Mouse (Mus musculus): ENCODE data around the gene Slc52a3. TPM values are rescaled to one million over a fixed set of nuclear protein-coding genes. Genes with fewer than 3 reads are reported as not detected.

Gene Slc52a3
- polyA plus RNA-seq, 1 experiment from 2014 or later, result 0.17 TPM

DNA sequence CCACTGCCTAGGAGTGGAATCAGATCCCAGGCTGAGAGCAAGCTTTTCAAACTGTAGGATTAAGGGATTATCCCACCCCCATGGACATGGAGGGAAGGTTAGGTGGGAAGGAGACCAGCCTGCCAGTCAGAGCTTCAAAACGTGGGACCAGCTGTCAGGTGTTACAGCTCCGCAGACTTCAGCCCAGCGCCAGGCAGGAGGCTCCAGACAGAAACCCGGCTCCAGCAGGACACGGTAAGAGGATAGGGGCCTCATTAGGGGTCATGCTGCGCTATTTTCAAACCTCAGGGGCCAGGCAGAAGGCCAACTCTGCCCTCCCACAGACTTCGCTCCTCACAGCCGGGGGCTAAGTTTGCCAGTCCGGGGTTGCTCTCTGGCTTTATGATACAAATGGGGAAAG lies 32.3 kb upstream of the Slc52a3 start:
- Histone ChIP-seq H3K9me3 (no peaks in the 10 kb centered on the region), H3K27ac (replicated peaks) (peak overlapping the region; percentile 76), H3K4me2 (peak overlapping the region; percentile 54), H3K4me3 (0 out of 2 replicates have a peak overlapping the region, but pooled peaks have one; percentile 9), H3K27me3 (replicated peaks) (peaks cover 10% of the 10 kb centered on the region), H3K4me1 (peaks cover 54% of the 10 kb centered on the region), H3K9ac (peak overlapping the region; percentile 25; the same call in 1 of the 2 replicates), H3K36me3 (peaks cover 6% of the 10 kb centered on the region)
- no peak; the same call in 1 of the 2 replicates for ATAC-seq (ENCODE audit: extremely low read depth, insufficient number of reproducible peaks, low FRiP score, low TSS enrichment)
- WGBS, result 5% methylated on average over 9 of the region's 9 CpGs

DNA sequence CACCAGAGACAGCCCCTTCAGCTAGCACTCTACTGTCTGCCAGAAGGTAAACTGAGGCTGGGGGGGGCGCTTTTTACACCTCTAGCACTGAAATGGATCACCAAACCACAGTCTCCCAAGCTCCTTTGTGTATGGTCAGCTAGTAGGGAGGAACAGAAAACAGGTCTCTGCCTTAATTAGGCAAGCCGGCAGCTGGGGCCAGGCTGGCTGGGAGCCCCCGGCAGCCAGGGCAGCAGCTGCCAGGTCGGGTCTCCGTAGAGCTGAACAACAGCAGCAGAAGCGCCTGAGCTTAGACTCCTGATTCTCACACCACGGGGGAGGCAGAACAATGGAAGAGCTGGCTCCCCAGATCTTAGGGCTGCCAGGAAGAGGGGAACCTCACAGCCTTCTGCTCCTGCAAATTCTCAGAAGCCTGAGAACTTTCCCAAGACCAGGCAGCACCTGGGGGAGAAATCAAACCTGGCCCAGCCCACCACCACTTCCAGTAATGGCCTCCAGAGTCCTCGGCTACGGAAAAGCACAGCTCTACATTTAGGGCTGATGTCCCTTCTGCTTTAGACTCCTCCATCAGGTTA lies 29.0 kb upstream of the Slc52a3 start:
- Histone ChIP-seq H3K4me1 (peaks cover 56% of the 10 kb centered on the region), H3K4me3 (no peak overlapping the region), H3K27me3 (replicated peaks) (peaks cover 31% of the 10 kb centered on the region), H3K9me3 (no peaks in the 10 kb centered on the region), H3K36me3 (peaks cover 18% of the 10 kb centered on the region), H3K4me2 (no peak overlapping the region), H3K27ac (replicated peaks) (no peak overlapping the region), H3K9ac (0 out of 2 replicates have a peak overlapping the region, but pooled peaks have one; percentile 3)
- WGBS, result 42% methylated on average over 9 of the region's 9 CpGs
- ATAC-seq (ENCODE audit: extremely low read depth, insufficient number of reproducible peaks, low FRiP score, low TSS enrichment), result no peak

GRCm38 (mm10) chr2:151967792-151968191 lies 28.5 kb upstream of the Slc52a3 start:
- H3K4me1 ChIP-seq, result peaks cover 54% of the 10 kb centered on the region
- H3K27me3 ChIP-seq (replicated peaks), result peaks cover 36% of the 10 kb centered on the region
- peaks cover 18% of the 10 kb centered on the region for H3K36me3 ChIP-seq
- H3K9me3 ChIP-seq, result no peaks in the 10 kb centered on the region
- no peak overlapping the region for H3K9ac ChIP-seq
- H3K27ac ChIP-seq (replicated peaks), result no peak overlapping the region
- ATAC-seq (ENCODE audit: extremely low read depth, insufficient number of reproducible peaks, low FRiP score, low TSS enrichment), result no peak
- H3K4me2 ChIP-seq, result no peak overlapping the region
- 69% methylated on average over 2 of the region's 2 CpGs for WGBS
- no peak overlapping the region for H3K4me3 ChIP-seq

GRCm38 (mm10) chr2:151968451-151968850 lies 27.9 kb upstream of the Slc52a3 start:
- Histone ChIP-seq H3K27me3 (replicated peaks) (peaks cover 43% of the 10 kb centered on the region), H3K4me3 (no peak overlapping the region), H3K4me2 (no peak overlapping the region), H3K4me1 (peaks cover 54% of the 10 kb centered on the region), H3K27ac (replicated peaks) (no peak overlapping the region), H3K9ac (no peak overlapping the region), H3K36me3 (peaks cover 18% of the 10 kb centered on the region), H3K9me3 (no peaks in the 10 kb centered on the region)
- WGBS, result 77% methylated on average over 8 of the region's 8 CpGs
- ATAC-seq (ENCODE audit: extremely low read depth, insufficient number of reproducible peaks, low FRiP score, low TSS enrichment), result no peak

DNA sequence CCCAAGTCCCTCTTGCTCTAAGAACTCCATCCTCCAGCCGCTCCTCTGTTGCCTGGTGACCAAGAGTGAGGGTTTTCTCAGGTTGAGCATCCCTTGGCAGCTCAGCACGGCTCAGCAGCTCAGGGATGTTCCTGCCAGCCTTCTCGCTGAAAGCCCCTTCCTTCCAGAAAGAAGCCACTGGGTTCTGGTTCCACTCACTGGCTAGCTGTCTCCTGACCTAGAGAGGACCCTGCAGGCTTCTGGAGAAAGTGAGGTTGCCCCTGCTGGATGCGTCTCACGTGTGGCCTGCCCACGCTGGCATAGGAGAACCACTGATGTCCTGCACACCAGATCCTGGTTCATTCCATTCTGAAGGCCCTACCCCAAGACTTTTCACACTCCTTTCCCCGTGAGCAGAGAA lies 27.3 kb upstream of the Slc52a3 start:
- 86% methylated on average over 7 of the region's 7 CpGs for WGBS
- Histone ChIP-seq H3K4me3 (no peak overlapping the region), H3K9me3 (no peaks in the 10 kb centered on the region), H3K27ac (replicated peaks) (no peak overlapping the region), H3K9ac (no peak overlapping the region), H3K4me1 (peaks cover 54% of the 10 kb centered on the region), H3K4me2 (no peak overlapping the region), H3K36me3 (peaks cover 18% of the 10 kb centered on the region), H3K27me3 (replicated peaks) (peaks cover 48% of the 10 kb centered on the region)
- ATAC-seq (ENCODE audit: extremely low read depth, insufficient number of reproducible peaks, low FRiP score, low TSS enrichment), result no peak

- Histone ChIP-seq H3K9me3 (no peaks in the 10 kb centered on the region), H3K4me1 (peaks cover 54% of the 10 kb centered on the region), H3K4me2 (no peak overlapping the region), H3K9ac (no peak overlapping the region), H3K27ac (replicated peaks) (no peak overlapping the region), H3K27me3 (replicated peaks) (peaks cover 52% of the 10 kb centered on the region), H3K36me3 (peaks cover 18% of the 10 kb centered on the region), H3K4me3 (no peak overlapping the region)
- 87% methylated on average over 6 of the region's 6 CpGs for WGBS
- ATAC-seq (ENCODE audit: extremely low read depth, insufficient number of reproducible peaks, low FRiP score, low TSS enrichment), result no peak
These were observed 26.9 kb upstream of the Slc52a3 start for GRCm38 (mm10) chr2:151969396-151969795.

- peak overlapping the region; percentile 72 for H3K4me2 ChIP-seq
- peaks cover 62% of the 10 kb centered on the region for H3K27me3 ChIP-seq (replicated peaks)
- peak overlapping the region; percentile 62 for H3K9ac ChIP-seq
- H3K4me3 ChIP-seq, result peak overlapping the region; percentile 42
- WGBS, result 36% methylated on average over 53 of the region's 53 CpGs
- peak overlapping the region; percentile 56 for H3K27ac ChIP-seq (replicated peaks)
- H3K4me1 ChIP-seq, result peaks cover 48% of the 10 kb centered on the region
- ATAC-seq (ENCODE audit: extremely low read depth, insufficient number of reproducible peaks, low FRiP score, low TSS enrichment), result peak; percentile 71
- H3K36me3 ChIP-seq, result peaks cover 18% of the 10 kb centered on the region
- no peaks in the 10 kb centered on the region for H3K9me3 ChIP-seq
These were observed 25.8 kb upstream of the Slc52a3 start for GRCm38 (mm10) chr2:151970191-151971172.

GRCm38 (mm10) chr2:151971748-151972147 lies 24.6 kb upstream of the Slc52a3 start:
- H3K9me3 ChIP-seq, result no peaks in the 10 kb centered on the region
- no peak overlapping the region for H3K27ac ChIP-seq (replicated peaks)
- no peak overlapping the region for H3K4me2 ChIP-seq
- H3K4me1 ChIP-seq, result peaks cover 48% of the 10 kb centered on the region
- H3K27me3 ChIP-seq (replicated peaks), result peaks cover 72% of the 10 kb centered on the region
- no peak overlapping the region for H3K9ac ChIP-seq
- H3K36me3 ChIP-seq, result peaks cover 19% of the 10 kb centered on the region
- no peak for ATAC-seq (ENCODE audit: extremely low read depth, insufficient number of reproducible peaks, low FRiP score, low TSS enrichment)
- no peak overlapping the region for H3K4me3 ChIP-seq
- WGBS, result 84% methylated on average over 5 of the region's 5 CpGs

DNA sequence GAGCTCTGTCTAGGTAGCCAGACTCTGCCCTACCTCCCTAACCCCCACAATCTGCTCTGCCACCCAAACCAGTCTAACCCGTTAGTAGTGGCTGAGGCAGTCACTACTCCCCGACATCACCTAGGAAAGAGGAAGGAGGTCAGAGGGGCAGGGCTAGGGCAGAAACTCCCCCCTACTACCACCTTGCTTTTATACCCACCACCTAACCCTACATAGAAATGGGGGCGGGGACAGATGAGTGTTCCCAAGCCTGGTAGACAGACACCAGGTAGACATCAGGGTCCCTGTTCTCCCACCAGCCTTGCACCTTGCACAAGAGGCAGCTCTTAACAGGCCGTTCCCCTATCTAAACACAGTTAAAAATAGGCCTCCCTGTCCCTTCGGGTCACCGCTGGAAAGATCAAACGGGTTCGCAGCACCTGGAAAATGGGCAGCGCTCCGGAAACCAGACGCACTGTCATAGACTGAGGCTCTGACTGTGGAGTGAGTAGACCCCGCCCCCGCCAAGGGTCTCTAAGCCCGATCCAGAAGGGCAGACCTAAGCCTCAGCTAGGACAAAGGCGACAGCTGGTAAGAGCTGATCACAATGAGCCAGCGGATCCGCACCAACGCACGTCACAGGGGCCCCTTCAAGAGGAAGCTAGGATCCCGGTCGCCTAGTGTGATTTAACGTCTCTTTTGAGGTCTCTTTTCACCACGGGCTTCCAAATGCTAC lies 23.3 kb upstream of the Slc52a3 start:
- peak overlapping the region; percentile 44 for H3K9ac ChIP-seq
- no peak for ATAC-seq (ENCODE audit: extremely low read depth, insufficient number of reproducible peaks, low FRiP score, low TSS enrichment)
- 17% methylated on average over 23 of the region's 23 CpGs for WGBS
- H3K27me3 ChIP-seq (replicated peaks), result peaks cover 71% of the 10 kb centered on the region
- peak overlapping the region; percentile 73 for H3K4me2 ChIP-seq
- H3K4me1 ChIP-seq, result peaks cover 47% of the 10 kb centered on the region
- no peak overlapping the region for H3K27ac ChIP-seq (replicated peaks)
- peaks cover 20% of the 10 kb centered on the region for H3K36me3 ChIP-seq
- H3K9me3 ChIP-seq, result no peaks in the 10 kb centered on the region
- peak overlapping the region; percentile 43 for H3K4me3 ChIP-seq

DNA sequence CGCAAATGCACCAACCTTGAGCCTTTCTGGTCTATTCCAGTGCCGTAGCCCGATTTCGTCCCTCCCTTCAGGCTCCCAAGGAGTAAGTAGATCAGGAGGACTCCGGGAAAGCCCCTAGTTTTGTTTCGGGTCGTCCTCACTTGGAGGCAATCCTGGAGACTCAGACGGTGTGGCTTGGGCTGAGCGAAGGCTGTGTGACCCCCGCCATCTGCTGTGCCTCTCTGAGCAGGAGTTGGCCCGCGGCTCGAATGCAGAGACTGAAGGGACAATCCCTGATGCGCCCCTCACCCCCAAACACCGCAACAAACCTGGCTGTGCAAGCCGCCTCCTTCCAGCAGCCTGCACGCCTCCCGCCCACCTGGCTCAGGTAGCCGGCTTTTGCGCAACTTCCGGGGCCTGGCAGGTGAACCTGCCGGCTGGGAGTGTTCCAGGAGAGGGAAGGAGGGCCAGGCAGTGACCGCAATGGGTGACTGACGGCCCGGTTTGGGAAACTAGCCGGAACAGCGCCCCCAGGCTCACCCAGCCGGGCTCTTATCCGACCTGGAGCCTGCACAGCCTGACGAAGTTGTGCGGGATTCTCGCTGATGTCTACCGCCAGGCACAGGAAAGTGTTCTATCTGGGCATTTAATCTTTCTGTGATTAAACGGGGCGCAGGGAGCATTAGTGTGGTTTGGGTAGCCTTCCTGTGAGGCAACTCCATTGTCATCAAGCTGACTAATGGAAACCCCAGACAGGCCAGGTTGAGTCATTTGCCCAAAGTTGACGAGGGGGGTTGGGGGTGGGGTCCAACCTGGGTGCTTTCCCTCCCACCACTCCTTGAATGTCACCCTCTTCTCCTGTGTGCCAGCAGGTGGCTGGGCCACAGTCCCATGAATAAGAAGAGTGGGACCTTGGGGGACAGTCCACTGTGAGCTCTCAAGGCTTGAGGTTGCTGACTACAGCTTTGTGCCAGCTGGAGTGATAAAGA lies 22.4 kb upstream of the Slc52a3 start:
- no peak for ATAC-seq (ENCODE audit: extremely low read depth, insufficient number of reproducible peaks, low FRiP score, low TSS enrichment)
- Histone ChIP-seq H3K4me1 (peaks cover 55% of the 10 kb centered on the region), H3K9ac (peak overlapping the region; percentile 44), H3K27me3 (replicated peaks) (peaks cover 64% of the 10 kb centered on the region), H3K4me3 (peak overlapping the region; percentile 43), H3K27ac (replicated peaks) (no peak overlapping the region), H3K9me3 (no peaks in the 10 kb centered on the region), H3K36me3 (peaks cover 16% of the 10 kb centered on the region), H3K4me2 (peak overlapping the region; percentile 73)
- WGBS, result 9% methylated on average over 36 of the region's 36 CpGs
